Mouse (Mus musculus): Measurements from ENCODE around the gene Stim1.

The Stim1 gene

GRCm38 (mm10) chr7:102305596-102305995 lies 38.0 kb downstream of the Stim1 start:
- DNase-seq (ENCODE audit: low spot score), result no peak

- no peak for DNase-seq (ENCODE audit: low spot score)
Measured at GRCm38 (mm10) chr7:102310266-102310665, 42.7 kb downstream of the Stim1 start.

- no peak for DNase-seq (ENCODE audit: low spot score)
Measured at GRCm38 (mm10) chr7:102310821-102311220, 43.2 kb downstream of the Stim1 start.

- no peak for DNase-seq (ENCODE audit: low spot score)
Measured at GRCm38 (mm10) chr7:102312840-102313534, 45.4 kb downstream of the Stim1 start.

- no peak for DNase-seq (ENCODE audit: low spot score)
Measured at GRCm38 (mm10) chr7:102313535-102313863, 45.9 kb downstream of the Stim1 start.

- peak; percentile 54 for DNase-seq (ENCODE audit: low spot score)
Measured at GRCm38 (mm10) chr7:102314107-102314506, 46.5 kb downstream of the Stim1 start.

GRCm38 (mm10) chr7:102314908-102315307 lies 47.3 kb downstream of the Stim1 start:
- no peak for DNase-seq (ENCODE audit: low spot score)

GRCm38 (mm10) chr7:102315435-102315834 lies 47.8 kb downstream of the Stim1 start:
- no peak for DNase-seq (ENCODE audit: low spot score)

- DNase-seq (ENCODE audit: low spot score), result no peak
Measured at GRCm38 (mm10) chr7:102317583-102318168, 50.1 kb downstream of the Stim1 start.

GRCm38 (mm10) chr7:102322137-102322536 lies 54.5 kb downstream of the Stim1 start:
- no peak for DNase-seq (ENCODE audit: low spot score)

- no peak for DNase-seq (ENCODE audit: low spot score)
Measured at GRCm38 (mm10) chr7:102326323-102326722, 58.7 kb downstream of the Stim1 start.

GRCm38 (mm10) chr7:102330270-102330669 lies 62.7 kb downstream of the Stim1 start:
- no peak for DNase-seq (ENCODE audit: low spot score)

- DNase-seq (ENCODE audit: low spot score), result no peak
Measured at GRCm38 (mm10) chr7:102331476-102331875, 63.9 kb downstream of the Stim1 start.

- DNase-seq (ENCODE audit: low spot score), result no peak
Measured at GRCm38 (mm10) chr7:102333741-102334140, 66.1 kb downstream of the Stim1 start.

GRCm38 (mm10) chr7:102337326-102337725 lies 69.7 kb downstream of the Stim1 start:
- no peak for DNase-seq (ENCODE audit: low spot score)

GRCm38 (mm10) chr7:102337898-102338297 lies 70.3 kb downstream of the Stim1 start:
- no peak for DNase-seq (ENCODE audit: low spot score)

GRCm38 (mm10) chr7:102338956-102339355 lies 71.3 kb downstream of the Stim1 start:
- DNase-seq (ENCODE audit: low spot score), result no peak

GRCm38 (mm10) chr7:102345893-102346292 lies 78.3 kb downstream of the Stim1 start:
- no peak for DNase-seq (ENCODE audit: low spot score)

GRCm38 (mm10) chr7:102347327-102347726 lies 79.7 kb downstream of the Stim1 start:
- no peak for DNase-seq (ENCODE audit: low spot score)

- no peak for DNase-seq (ENCODE audit: low spot score)
Measured at GRCm38 (mm10) chr7:102348681-102349080, 81.1 kb downstream of the Stim1 start.

- no peak for DNase-seq (ENCODE audit: low spot score)
Measured at GRCm38 (mm10) chr7:102349236-102349635, 81.6 kb downstream of the Stim1 start.

GRCm38 (mm10) chr7:102353420-102353819 lies 85.8 kb downstream of the Stim1 start:
- no peak for DNase-seq (ENCODE audit: low spot score)

GRCm38 (mm10) chr7:102358124-102358523 lies 90.5 kb downstream of the Stim1 start:
- no peak for DNase-seq (ENCODE audit: low spot score)

GRCm38 (mm10) chr7:102361297-102361696 lies 93.7 kb downstream of the Stim1 start:
- DNase-seq (ENCODE audit: low spot score), result no peak
